Mouse (Mus musculus) retina, postnatal 1 day (tissue): ENCODE results near the gene S1pr5.
"Not testable (repeated sequence)": the region's sequence is repeated elsewhere in the genome, so short reads cannot be mapped to it uniquely, and the experiment has no call there.

Experiments
- DNase-seq: peaks from one replicate; pipeline ENCODE4 v3.0.0-alpha.2; 2012

Gene S1pr5

DNA sequence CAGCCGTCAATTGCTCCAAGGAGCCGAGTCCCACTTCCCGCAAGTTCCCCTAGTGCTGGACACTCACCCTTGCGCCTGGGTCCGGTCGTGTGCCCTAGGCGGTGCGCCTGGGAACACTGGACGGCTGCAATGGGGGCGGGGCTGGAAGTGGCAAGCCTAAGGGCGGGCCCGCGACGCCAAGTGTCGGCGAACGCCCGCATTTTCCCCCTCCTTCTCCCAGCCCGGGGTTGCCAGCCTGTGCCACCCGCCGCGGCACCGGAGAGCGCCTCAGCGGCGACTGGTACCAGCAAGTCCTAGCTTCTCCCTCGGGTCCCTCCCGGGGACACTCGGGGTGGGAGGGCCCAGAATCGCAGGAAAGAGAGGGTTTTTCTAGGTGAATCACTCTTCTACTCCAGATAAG, at the start of gene S1pr5:
Gene S1pr5, minus strand, starts transcription at position 118 of the 400 bp plus-strand sequence.
- peak; percentile 59 for DNase-seq

DNA sequence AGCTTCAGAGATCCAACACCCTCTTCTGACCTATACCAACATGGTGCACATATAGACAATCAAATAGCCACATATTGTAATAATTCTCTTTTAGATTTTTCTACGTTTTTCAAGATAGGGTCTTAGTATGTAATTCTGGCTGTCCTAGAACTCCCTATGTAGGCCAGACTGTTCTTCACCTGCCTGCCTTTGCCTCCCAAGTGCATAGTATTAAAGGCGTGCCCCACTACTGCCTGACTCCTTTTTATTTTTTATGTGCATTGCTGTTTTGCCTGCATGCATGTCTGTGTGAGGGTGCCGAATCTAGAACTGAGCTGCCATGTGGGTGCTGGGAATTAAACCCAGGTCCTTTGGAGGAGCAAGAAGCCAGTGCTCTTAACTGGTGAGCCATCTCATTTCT, 44.0 kb upstream of the S1pr5 start:
- DNase-seq = no peak

GRCm38 (mm10) chr9:21291868-21292267, 43.6 kb upstream of the S1pr5 start:
- peak; percentile 19 for DNase-seq

GRCm38 (mm10) chr9:21291022-21291787, 43.0 kb upstream of the S1pr5 start, which contains the start of gene Cdkn2d:
TSS of gene Cdkn2d (minus strand) at chr9:21291407.
- DNase-seq = peak; percentile 100

- DNase-seq = no peak
Measured at GRCm38 (mm10) chr9:21290589-21290988, 42.3 kb upstream of the S1pr5 start.

DNA sequence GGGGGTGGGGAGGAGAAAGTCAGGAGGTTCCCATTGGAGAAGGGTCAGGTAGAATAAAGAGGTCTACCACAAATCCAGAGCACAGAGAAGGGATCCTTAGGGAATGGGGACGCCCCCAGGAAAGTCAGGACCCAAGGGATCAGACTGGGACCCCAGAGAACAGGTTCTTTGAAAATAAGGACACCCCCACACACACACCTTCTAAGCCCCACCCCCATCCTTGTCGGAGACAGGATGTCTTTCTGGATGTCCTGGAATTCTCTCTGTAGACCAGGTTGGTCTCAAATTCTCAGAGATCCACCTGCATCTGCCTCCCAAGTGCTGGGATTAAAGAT, 41.1 kb upstream of the S1pr5 start:
- DNase-seq = no peak

DNA sequence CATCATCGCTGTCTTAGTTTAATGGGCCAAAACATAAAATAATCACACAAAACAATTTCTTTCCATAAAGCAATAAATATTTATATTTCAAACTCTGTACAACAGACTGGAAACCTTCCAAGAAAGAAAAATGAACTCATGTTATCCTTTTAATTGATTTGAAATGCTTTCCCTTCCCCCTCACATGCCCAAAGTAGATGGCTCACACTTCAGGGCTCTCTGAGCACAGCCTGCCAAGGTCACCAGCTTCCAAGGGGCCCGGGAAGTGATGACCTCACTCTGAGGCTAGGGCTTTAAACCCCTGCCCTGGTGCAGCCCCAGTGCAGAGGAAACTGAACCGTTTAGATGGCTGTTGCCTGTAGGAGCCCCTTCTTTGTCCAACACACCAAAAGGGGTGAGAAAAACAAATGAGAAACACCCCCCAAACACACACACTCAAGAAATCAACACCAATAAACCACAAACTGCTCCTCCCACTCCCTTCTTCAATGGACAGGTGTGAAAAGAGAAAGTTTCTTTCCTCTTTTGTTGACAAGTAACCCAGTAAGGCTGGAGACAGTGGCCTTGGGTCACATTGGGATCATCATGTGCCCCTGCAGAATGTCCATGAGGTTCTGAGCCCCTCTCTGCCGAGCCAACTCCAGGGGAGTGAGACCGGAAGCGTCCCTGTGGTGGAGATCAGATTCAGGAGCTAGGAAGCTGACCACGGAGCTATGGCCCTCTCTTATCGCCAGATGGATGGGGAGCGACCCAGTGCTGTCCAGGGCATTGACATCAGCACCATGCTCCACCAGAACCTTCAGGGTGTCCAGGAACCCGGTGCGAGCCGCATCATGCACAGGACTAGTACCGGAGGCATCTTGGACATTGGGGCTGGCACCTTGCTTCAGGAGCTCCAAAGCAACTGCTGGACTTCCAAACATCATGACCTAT, 40.4 kb upstream of the S1pr5 start:
- DNase-seq = peak; percentile 34

GRCm38 (mm10) chr9:21287571-21288402, 39.5 kb upstream of the S1pr5 start, which contains the start of gene Kri1:
TSS of gene Kri1 (minus strand) at chr9:21287969.
- peak; percentile 99 for DNase-seq

- no peak for DNase-seq
Measured at GRCm38 (mm10) chr9:21286753-21287152, 38.5 kb upstream of the S1pr5 start.

GRCm38 (mm10) chr9:21283994-21284393, 35.8 kb upstream of the S1pr5 start:
- DNase-seq = peak; percentile 17

GRCm38 (mm10) chr9:21283591-21283990, 35.3 kb upstream of the S1pr5 start:
- DNase-seq = peak; percentile 24

GRCm38 (mm10) chr9:21277776-21278175, 29.5 kb upstream of the S1pr5 start:
- DNase-seq = no peak

DNA sequence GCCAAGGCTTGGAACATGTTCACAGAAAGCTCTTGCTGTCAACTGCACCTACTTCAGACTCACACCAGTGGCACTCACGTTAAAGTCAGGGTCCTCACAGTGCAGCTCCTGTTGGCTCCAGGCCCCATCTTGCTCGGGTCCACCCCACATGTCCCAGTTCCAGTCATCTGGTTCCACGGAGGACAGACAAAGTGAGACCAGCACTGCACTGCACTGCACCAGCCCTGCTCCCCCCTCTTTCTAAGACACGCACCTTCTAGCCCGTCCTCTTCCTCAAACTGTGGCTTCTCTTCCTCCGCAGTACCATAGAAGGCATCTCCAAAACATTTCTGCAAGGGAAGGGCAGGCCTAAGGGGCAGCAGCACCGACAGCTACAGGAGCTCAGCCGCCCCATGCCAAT, 28.1 kb upstream of the S1pr5 start:
- DNase-seq = no peak

GRCm38 (mm10) chr9:21275727-21276126, 27.5 kb upstream of the S1pr5 start:
- no peak for DNase-seq

GRCm38 (mm10) chr9:21275013-21275710, 26.9 kb upstream of the S1pr5 start:
- DNase-seq = no peak

- no peak for DNase-seq
Measured at GRCm38 (mm10) chr9:21274336-21274735, 26.1 kb upstream of the S1pr5 start.

DNA sequence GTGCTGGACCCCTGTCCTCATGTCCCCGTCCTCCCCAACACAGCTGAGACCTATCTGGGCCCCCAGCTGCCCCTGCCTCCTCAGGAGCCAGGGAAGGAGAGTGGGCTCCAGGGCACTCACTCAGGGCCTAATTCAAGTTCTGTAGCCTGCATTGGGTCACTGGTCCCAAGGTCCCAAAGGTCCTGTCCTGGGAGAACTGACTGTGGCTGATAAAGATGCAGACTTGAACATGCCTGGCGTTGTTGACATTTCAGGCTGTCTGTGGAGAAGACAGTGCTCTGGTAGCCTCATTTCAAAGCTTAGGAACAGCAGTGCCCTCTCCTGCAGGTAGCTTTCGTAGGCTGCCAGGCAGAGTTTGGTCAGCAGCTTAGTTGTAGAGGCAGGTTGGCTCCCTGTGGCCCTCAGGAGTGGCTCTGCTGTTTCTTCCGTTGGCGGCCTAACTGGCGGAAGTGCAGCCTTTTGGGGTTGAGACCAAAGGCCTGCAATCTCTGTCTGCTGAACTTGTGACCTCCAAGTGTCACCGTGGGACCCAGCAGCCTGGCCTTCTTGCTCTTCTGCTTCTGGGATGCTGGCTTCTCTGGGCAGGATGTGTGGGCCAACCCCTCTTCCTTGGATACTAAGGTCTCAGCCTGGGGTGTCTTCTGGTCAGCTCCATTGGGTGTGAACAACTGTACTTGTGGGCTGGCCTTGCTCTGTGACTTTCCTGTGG, 25.4 kb upstream of the S1pr5 start:
- DNase-seq = no peak

- no peak for DNase-seq
Measured at GRCm38 (mm10) chr9:21273094-21273493, 24.9 kb upstream of the S1pr5 start.

DNA sequence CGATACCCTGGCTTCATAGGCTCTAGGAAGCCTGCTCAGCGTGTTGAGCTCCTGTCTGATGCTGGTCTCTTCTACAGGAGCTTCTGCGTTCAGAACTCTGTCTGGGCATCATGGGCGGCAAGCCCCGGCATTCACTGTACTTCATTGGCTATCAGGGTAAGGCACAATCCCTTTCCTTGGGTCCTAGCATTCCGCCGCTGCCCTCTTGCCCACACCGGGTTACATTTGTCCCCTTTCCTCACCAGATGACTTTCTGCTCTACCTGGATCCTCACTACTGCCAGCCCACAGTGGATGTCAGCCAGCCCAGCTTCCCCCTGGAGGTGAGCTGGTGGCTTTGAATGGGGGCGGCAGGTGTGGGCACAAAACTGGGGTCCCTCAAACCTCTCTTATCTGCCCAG, 24.1 kb upstream of the S1pr5 start:
- no peak for DNase-seq

DNA sequence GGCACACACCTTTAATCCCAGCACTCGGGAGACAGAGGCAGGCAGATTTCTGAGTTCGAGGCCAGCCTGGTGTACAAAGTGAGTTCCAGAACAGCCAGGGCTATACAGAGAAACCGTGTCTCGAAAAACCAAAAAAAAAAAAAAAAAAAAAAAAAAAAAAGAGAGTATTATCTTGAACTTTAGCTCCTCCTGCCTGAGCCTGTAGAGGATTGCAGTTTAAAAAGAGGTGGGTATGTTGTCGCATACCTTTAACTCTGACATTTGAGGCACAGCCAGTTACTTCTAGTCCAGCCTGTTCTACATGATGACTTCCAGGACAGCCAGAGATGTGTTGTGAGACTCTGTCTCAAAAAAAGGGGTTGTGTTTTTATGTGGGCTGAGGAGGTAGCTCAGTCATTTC, 21.3 kb upstream of the S1pr5 start:
- DNase-seq = not testable (repeated sequence)

DNA sequence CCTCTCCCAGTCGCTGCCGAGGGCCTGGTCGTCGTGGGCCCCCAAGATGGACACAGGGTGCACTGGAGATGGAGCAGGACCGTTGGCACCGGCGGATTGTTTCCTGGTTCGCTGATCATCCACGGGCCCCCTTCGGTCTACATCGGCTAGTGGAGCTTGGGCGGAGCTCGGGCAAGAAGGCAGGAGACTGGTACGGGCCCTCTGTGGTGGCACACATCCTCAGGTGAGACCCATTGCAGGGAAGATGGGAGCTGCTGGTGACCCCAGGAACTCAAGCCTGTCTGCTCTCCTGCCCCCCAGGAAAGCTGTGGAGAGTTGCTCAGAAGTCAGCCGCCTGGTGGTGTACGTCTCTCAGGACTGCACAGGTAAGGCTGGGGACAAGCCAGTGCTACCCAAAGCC, 20.1 kb upstream of the S1pr5 start:
- DNase-seq = no peak

- no peak for DNase-seq
Measured at GRCm38 (mm10) chr9:21266889-21267288, 18.6 kb upstream of the S1pr5 start.
